Mouse (Mus musculus): ENCODE results near the gene Lrrc75b.
"Not testable (repeated sequence)": the region's sequence is repeated elsewhere in the genome, so short reads cannot be mapped to it uniquely, and the experiment has no call there.

Lrrc75b gene

DNA sequence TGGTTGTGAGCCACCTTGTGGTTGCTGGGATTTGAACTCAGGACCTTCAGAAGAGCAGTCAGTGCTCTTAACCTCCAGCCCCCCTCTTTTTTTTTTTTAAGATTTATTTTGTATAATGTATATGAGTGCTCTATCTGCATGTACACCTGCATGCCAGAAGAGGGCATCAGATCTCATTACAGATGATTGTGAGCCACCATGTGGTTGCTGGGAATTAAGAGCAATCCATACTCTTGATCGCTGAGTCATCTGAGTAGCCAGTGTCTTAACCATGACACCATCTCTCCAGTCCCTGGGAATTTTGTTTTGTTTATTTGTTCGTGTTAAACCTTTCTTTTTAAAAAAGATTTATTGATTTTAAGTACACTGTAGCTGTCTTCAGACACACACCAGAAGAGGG, 6.6 kb upstream of the Lrrc75b start:
- DNase-seq = not testable (repeated sequence)

DNA sequence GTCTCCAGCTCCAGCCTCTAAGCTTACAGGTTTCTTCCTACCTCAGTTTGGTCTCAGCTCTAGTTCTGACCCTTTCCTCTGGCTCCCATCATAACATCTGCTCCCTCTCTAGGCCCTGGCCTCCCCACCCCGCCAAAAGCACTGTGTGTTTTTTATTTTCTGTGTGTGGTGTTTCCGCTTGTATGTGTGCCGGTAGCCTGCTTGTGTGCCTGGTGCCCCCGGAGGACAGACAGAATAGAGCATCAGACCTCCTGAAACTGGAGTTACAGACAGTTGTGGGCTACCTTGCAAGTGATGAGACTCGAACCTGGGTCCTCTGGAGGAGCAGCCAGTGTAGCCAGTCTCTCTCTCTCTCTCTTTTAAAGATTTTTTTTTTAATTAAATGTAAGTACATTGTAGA, 6.2 kb upstream of the Lrrc75b start:
- no peak for DNase-seq

DNA sequence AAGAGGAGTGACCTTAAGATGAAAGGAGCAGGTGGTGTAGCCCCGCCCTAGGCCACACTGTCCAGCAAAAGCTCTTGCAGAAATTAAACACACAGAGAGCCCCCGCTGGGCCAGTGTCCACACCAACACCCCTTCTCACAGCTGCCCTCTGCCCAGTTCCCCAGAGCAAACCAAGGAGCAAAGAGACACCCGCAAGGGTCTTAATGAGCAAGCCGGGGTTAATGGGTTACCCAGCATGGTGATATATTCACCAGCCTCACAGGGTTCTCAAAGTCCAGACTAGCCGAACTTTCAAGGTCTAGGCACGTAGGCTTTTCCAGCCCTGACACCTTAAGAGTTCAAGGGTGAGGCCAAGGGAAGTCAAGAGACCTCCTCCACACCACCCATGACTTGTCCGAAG, 5.8 kb upstream of the Lrrc75b start:
- no peak for DNase-seq

DNA sequence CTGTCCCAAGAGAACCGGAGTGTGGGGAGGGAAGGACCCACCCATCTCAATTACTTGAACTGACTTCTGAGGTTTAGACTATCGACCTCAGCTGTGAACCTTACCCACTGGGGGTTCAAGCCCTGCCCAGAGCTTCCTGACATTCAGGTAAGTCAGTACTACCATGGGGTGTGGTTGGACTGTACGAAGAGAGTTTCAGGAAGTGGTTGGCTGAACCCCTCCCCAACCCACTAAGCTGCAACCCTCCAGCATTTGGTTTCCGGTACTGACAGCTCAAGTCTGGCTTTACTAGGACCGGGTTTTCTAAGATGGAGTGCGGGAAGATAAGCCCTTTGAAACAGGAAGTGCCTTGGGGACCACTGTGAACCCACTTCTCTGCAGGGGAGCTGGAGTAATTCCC, 5.3 kb upstream of the Lrrc75b start:
- no peak for DNase-seq

DNA sequence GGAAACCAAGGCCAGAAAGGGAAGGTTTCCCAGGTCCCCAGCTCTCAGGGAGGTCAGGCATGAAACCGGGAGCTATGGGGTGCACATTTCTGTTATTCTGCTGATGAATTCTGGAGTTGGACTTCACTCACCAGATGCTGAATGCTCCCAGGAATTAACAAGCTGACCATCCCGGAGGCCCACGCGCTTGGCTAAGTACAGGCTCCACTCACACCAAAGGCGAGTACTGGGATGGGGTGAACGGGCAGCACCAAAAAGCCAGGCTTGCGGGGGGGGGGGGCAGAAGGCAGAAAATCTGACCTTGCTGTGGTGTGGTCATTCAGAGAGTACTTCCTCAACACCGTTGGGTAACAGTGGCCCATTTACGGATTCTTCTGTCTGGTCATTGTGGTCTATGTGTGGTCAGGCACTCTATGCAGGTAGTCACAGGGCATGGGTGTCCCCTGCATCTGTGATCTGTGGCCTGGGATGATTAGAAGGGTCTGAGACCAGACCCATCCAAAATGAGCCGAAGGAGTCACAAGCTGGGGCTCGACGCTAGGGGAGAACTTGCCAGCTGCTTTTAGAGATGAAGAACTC, 4.6 kb upstream of the Lrrc75b start:
- DNase-seq = no peak

DNA sequence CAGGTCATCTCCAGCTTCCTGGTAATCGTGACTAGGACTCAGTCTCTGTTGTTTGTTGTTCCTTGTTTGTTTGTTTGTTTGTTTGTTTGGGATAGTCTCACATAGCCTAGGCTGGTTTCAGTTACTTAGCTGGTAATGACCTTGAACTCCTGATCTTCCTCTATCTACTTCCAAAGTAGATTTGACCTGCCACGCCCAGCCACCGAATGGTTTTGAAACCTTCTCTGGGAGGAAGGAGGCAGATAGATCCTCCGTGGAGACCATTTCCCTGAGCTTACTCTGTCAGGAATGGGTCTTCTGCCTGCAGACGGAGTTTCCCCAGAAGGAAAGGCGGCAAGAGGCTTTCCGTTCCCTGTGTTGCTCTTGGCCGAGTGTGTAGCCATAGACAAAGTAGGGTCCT, 2.5 kb upstream of the Lrrc75b start:
- no peak for DNase-seq

DNA sequence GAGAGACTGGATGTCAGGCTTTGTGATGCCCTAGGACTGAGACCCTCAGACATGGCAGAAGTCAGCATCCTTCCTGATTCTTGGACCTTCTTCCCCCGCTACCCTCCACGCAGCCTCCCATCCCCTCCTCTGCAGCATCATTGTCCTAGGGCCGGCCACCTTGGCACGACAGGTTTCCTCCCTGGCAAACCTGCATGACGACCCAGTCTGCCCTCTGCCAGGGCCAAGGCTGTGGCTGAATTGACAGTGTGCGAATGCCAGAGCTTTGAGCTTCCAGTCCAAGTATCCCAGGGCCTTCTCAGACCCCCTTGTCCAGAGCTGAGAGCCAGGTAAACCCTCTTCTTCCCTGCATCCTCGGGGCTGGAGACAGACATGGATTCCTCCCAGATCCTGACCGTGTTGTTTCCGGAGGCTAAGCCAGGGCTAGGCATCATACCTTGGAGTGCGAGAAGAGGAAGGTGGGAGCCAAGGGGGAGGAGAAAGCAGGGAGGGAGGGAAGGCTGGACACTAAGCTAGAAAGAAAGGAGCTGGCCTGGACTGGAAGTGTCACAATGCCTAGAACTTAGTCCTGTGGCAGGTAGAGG, 1.0 kb upstream of the Lrrc75b start, which contains the start of gene Ggt1:
TSS of gene Ggt1 (plus strand) at position 534 of the 584 bp plus-strand sequence.
- peak in 1 of 2 experiments; percentile 31 for DNase-seq

DNA sequence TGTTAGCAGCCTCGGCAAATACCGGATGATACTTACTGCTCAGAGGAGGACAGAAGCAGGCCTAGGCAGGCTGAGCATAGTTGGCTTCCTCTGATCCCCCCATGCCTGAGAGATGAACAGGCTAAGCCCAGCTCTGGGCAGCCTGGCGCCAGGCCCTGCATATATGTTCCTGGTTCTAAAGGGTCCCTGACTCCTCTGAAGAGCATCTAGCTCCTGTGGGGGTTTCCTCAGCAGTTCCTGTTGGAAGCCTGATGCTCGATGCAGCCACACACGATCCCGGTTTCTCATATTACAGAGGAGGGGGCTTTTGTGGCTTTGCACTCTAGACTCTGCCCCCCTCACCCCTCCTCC, 394 bp upstream of the Lrrc75b start:
- DNase-seq = no peak

DNA sequence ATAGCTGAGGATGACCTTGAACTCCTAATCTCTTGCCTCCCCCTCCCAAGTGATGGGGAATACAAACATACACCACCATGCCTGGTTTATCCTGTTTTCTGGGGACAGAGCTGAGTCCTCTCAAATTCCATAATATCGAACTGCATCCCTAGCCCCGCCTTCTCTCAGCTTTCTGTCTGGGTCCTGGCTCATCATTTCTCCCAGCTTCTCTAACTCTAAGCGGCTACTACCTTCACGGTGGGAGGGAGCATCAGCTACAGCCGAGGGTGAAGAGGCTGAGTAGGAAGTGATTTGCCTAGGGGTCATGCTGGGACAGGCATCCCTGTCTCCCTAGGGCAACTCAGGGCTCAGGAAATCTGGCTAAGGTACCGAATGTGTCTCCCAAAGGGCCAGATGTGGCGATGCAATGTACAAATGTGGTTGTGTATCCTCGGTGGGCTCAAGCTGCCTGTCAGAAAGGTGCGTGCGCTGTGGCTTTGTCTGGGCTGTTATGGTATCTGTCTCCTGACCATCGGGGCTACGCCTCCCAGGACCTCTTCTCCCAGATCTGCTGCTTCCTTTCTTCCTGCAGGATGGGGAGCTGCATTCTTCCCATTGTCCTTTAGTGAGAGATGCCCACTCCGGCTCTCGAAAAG, 972 bp downstream of the Lrrc75b start:
- DNase-seq = peak in 1 of 2 experiments; percentile 53

DNA sequence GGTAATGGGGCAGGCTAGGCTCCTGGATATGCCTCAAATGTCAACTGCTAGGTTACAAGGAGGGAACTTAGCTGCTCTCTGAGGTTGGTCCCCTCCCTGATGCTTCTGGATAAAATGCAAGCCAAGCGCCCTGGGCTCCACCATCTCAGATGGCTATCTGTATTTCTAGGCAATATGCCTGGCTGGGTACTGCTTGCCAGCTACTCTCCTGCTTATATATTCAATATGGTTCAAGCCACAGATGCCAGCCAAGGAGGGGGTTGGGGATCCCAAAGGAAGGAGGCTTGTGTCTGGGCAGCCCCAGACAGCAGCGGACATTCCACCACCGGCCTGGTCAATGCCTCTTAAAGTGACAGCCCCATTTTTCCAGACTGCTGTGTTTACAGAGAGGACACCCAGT, 1.6 kb downstream of the Lrrc75b start:
- DNase-seq = peak; percentile 75 to 79

DNA sequence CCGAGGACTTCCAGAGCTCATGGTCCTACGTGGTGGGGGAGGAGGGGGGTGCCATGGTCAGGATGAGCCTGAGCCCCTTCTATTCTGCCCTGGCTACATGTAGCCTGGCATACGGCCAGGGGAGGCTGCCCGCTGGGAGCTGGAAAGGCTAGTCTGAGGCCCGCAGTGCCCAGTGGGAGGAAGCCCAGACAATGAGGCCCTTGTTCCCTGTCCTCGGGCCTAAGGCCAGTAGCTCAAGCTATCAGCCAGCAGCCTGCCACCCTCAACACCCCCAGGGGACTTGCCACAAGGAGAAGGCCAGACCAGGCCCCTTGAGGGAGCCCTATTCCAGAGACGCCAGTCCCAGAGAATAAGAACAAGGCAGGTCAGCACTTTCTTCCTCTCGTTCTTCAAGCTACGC, 4.1 kb downstream of the Lrrc75b start:
- peak; percentile 34 to 52 for DNase-seq

DNA sequence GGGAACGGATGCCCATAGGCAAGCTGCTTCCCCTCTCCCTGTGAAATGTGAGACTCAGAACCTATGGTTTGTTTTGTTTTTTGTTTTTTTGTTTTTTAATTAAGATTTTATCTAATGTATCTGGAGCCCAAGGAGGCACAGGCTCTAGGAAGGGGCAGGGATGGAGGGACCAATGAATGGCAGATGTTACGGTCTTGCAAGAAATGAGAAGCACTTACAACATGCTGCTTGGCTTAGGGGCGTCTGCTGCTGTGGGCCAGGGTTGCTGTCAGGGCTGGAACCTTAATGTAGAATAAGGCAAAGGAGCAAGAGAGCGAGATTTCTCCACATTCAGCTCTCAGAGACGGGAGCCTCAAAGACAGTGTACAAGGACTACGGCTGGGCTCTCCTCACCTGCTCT, 4.6 kb downstream of the Lrrc75b start:
- DNase-seq = no peak

DNA sequence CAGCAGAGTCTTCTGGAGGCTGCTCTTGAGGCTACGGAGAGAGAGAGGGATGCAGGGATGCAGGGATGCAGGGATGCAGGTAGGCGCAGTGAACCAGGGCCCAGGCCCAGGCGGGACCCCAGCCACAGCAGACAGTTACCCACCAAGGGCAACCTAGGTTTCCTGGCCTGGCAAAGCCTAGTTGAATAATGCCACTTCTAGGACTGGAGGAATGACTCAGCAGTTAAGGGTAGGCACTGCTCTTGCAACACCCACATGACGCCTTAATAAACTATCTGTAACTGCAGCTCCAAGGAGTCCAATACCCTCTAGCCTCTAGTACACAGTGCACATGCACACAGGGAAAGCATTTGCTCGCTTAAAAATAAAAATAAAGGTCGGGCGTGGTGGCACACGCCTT, 6.0 kb downstream of the Lrrc75b start:
- DNase-seq = no peak

DNA sequence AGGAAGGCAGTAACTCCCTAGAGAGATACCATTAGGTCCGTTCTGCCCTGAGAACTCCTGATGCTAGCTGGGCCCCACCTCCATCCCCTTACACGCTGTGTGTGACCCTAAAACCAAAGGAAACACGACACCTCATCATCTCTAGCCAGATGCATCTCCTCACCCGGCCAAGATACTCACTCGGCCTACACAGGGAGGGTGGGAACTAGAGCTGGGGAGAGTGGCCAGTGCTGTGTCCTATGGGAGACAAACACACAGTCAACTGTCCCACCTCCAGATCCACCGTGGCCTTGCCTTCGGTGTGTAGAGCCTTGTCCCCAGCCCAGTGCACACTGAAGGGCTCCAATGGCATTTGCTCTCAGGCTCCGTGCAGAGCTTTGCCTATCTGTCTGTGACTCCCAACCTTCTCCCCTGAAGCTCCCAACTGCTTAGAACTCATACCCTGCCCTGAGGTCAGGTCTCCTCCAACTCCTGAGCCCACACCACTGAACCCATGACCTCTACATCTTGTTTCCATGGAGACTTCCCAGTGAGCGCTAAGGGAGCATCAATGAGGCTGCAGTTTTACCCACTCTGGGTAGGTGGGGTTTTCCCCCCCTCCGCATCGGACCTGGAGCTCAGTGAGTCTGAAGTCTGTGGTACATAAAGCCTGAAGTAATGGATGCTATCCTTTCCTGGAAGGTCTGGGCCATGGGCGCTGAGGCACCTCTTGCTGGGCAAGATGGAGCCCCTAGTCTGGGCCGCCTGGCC, 7.3 kb downstream of the Lrrc75b start:
- no peak for DNase-seq

DNA sequence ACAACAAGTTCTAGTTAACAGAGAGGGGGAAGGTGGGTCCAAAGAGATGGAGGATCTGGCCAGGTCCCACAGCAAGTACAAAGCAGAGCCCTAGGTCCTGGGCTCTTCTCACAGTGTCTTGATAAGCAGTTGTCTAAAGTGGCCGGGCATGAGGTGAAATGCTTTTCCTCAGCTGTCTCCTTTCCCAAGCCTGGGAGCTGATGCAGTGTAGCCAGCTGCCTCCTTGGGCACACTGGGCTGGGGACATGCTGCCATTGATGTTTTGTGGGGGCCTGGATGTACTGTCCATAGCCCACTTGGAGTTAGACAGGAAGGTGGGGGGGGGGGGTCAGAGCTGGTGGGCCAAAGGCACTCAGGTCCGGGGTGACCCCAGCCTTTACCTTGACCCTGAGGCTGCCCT, 8.0 kb downstream of the Lrrc75b start:
- no peak for DNase-seq

DNA sequence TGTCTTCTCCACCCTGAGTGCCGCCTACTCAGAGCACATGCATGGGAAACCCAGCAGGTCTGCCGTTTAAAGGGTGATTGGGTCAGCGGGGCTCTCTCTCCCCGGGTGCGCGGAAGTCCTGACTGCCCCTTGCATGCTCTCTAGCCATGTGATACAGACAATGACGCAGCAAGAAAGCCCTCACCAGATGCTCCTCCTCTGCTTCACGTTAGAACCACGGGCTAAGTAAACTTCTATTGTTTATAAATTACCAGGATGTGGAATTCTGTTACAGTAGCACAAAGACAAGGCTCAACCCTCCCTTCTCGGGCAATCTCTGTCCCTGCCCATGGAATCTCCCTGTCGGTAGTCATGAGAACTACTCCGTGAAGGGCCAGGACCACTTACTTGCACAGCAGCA, 9.0 kb downstream of the Lrrc75b start:
- DNase-seq = no peak

DNA sequence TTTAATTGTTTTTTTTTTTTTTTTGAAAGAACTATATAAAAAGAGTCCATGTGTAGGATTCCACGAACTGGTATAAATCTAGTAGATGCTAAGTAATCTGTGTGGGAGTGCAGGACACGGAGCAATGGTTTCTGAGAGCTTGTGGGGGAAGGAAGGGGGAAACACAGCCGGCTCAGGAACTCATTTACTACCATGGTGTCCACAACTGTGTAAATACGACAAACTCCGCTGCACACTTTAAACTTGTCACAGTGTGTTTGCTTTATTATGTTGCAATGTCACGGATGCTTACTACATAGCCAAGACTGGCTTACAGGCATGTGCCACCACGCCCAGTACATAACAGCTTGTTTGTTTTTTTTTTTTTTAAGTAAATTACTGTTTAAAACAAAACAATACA, 10.2 kb downstream of the Lrrc75b start:
- no peak for DNase-seq

DNA sequence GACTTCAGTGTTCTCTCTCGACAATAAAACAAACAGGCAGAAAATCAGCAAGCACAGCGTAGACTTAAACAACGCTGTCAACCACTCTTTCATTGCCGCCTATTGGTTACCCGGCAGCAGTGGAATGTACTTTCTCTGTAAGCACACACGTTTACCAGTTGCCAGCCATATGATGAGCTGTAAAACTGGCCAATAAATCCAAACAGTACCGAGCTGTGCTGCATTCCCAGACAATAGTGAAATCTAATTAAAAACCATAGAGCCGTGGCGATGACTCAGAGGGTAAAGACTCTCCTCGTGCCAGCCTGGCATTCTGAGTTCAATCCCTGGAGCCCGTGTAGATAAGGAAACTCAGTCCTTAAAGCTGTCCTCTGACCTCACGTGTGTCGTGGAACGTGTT, 11.6 kb downstream of the Lrrc75b start:
- no peak for DNase-seq

DNA sequence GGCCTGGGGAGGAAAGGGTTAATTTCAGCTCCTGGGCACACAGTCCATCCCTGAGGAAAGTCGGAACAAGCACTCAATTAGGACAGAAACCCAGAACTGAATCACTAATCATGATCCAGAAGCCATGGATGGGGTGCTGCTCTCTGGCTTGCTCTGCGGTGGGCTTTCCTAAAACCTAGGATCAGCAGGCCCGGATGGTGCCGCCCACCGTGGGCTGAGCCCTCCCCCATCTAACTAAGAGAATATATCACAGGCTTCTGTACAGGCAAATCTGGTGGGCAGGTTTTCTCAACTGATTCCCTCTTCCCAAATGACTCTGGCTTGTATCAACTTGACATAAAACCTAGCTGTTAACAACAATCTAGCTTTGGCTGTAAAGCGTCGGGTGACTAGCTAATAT, 12.2 kb downstream of the Lrrc75b start:
- DNase-seq = no peak

DNA sequence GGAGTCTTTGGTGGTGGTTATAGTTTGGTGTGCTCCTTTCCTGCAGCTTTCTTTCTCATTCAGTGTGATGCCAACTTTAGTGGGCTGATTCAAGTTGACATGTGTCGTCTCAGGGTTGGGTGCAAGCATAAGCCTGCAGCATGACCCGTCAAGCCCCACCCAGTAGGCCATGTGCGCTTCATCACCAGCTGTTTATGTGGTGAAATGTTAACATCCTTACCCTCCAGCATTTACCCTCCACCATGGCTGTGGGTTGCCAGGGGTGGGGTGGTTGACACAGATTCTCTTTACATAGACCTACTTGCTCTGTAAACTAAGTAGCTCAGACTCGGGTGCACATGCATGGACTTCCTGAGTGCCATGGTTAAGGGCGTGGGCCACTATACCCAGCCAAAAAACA, 24.0 kb downstream of the Lrrc75b start:
- DNase-seq = no peak

DNA sequence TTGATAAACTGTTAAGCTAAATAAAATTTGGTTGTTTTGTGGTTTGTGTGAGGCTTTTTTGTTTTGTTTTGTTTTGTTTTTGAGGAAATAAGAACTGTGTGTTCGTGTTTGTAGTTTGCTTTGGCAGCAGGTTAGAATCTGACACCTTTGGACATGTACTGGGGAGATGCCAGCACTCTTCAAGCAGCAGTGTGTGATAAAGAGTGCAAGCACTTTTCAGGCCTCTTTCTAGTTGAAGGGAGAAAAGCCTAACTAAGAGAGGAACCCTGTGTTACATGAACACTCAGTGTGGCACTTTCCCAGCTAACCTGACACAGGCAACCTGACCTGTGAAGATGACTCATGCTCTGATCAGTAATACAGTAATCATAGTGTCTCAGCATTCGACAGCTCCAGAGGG, 24.7 kb downstream of the Lrrc75b start:
- DNase-seq = no peak

DNA sequence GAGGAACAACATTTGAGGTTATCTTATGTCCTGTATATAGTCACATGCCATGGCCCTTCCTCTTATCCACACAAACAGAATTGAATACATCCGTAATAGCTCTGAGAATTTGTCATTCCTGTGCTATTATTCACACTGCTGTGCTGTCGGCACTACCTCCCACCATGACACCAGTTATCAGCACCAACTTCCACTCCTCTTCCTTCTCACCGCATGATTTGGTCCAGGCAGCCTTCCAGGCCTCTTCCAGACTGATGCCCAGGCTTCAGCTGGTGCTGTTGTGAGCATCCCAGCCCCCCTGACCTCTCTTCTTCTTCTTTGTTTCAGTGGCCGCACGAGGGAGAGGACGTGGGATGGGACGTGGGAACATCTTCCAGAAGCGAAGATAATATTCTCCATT, 25.2 kb downstream of the Lrrc75b start:
- no peak for DNase-seq

DNA sequence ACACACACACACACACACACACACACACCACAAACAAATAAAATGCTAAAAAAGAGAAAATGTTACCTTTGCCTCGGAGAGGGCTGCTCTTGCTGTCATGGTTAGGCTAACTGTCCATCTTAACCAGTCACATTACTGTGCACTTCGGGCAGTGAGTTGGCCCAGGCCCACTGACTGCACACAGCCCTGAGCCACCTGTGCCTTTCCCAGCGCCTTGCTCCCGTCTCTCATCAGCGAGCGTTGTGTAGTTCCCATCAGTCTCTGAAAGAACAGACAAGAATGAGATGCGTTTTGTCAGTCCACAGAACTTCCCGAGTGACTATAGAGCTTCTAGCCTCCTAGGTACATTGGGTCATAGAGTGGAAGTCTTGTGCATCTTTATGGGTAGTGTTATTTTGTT, 25.9 kb downstream of the Lrrc75b start:
- DNase-seq = no peak

DNA sequence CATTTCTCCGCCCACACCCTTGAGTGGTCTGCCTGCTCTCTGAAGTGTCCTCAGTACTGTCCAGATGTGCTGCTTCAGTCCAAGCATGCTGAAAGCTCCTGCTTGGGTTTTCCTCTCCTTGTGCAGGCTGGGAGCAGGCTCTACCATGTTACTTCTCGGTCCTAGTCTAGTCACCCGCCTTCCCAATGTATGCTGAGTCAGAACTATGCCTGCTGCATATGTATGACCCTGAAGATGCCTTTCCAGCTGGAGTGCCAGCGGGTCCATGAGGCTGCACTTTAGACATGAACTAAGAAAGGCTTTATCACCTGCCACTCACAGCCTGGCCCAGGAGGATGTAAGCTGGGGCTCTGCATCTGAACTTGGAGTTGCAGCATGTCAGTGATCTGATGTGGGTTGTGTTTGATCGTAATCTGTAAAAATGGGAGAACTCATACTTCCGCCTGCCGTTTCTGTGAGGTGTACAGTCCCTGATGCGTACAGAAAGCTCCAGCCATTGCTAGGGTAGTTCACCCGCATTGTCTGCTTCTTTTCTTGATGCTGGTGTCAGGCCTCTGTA, 28.5 kb downstream of the Lrrc75b start:
- DNase-seq = no peak
